Mouse (Mus musculus) neural tube, embryonic 14.5 days (tissue): ENCODE results near the gene Slc4a1ap. TPM values are rescaled to one million over a fixed set of nuclear protein-coding genes. Genes with fewer than 3 reads are reported as not detected.

Experiments
- ATAC-seq: fragments of 200-750 bp; cut with Nextera tagmentation; 2 replicates; pipeline ENCODE4 v1.8.0; 2017; ENCODE audit warnings: low read depth, mild to moderate bottlenecking, moderate TSS enrichment, moderate library complexity
- H3K27ac ChIP-seq: fragments of 300-500 bp; sonication (generic); 2 replicates; pipeline ENCODE4 v1.5.1; 2014; ENCODE audit warnings: low read depth, mild to moderate bottlenecking, control low read depth, low read length, moderate library complexity, mixed read lengths
- H3K27me3 ChIP-seq: fragments of 300-500 bp; sonication (generic); 2 replicates; pipeline ENCODE4 v1.6.1; 2014; ENCODE audit warnings: low read length; ENCODE audit not compliant: control insufficient read depth, insufficient read depth
- H3K36me3 ChIP-seq: fragments of 300-500 bp; sonication (generic); 2 replicates; pipeline ENCODE4 v1.6.1; 2014; ENCODE audit warnings: low read length, mixed read lengths; ENCODE audit not compliant: control insufficient read depth, insufficient read depth
- H3K4me1 ChIP-seq: fragments of 300-500 bp; sonication (generic); 2 replicates; pipeline ENCODE4 v1.6.1; 2014; ENCODE audit warnings: low read length; ENCODE audit not compliant: control insufficient read depth, insufficient read depth
- H3K4me2 ChIP-seq: fragments of 300-500 bp; sonication (generic); 2 replicates; pipeline ENCODE4 v1.6.1; 2014; ENCODE audit warnings: mild to moderate bottlenecking, low read depth, low read length, control low read depth
- H3K4me3 ChIP-seq: fragments of 300-500 bp; sonication (generic); 2 replicates; pipeline ENCODE4 v1.5.1; 2014; ENCODE audit warnings: low read depth, low read length, control low read depth, mixed read lengths
- H3K9ac ChIP-seq: fragments of 300-500 bp; sonication (generic); replicated peaks from 2 replicates; pipeline ENCODE4 v1.6.1; 2014; ENCODE audit warnings: low read depth, mild to moderate bottlenecking, control low read depth, low read length, mixed read lengths
- H3K9me3 ChIP-seq: fragments of 300-500 bp; sonication (generic); 2 replicates; pipeline ENCODE4 v1.6.1; 2016; ENCODE audit warnings: low read length; ENCODE audit not compliant: control insufficient read depth
- WGBS: fragments of 180-500 bp; shearing (Covaris S2); extraction: QIAGEN DNeasy Blood & Tissue Kit; methylation state at CpG from one replicate; pipeline ENCODE4 v1.1.7; 2014; 5-methylcytosine and 5-hydroxymethylcytosine counted together
- polyA plus RNA-seq: library from polyadenylated mRNA; unstranded; fragments of >200 nt; fragmentation: Nextera tagmentation; extraction: Ambion mirVana; gene quantifications from 2 replicates; pipeline ENCODE4 v1.2.1, GENCODE M21; 2014

Slc4a1ap gene
- polyA plus RNA-seq, 1 experiment from 2014 or later, result 35.4 TPM

GRCm38 (mm10) chr5:31563496-31563895, 36.7 kb downstream of the Slc4a1ap start:
- no peak overlapping the region for H3K4me3 ChIP-seq
- no peaks in the 10 kb centered on the region for H3K9me3 ChIP-seq
- H3K27ac ChIP-seq, result no peak overlapping the region
- no peak overlapping the region for H3K4me2 ChIP-seq
- H3K9ac ChIP-seq, result no peak overlapping the region
- H3K27me3 ChIP-seq, result no peaks in the 10 kb centered on the region
- 12% methylated on average over 6 of the region's 6 CpGs for WGBS
- peak; percentile 41; the same call in 1 of the 2 replicates for ATAC-seq
- no peaks in the 10 kb centered on the region for H3K4me1 ChIP-seq
- peaks cover 5% of the 10 kb centered on the region; the same call in 1 of the 2 replicates for H3K36me3 ChIP-seq

DNA sequence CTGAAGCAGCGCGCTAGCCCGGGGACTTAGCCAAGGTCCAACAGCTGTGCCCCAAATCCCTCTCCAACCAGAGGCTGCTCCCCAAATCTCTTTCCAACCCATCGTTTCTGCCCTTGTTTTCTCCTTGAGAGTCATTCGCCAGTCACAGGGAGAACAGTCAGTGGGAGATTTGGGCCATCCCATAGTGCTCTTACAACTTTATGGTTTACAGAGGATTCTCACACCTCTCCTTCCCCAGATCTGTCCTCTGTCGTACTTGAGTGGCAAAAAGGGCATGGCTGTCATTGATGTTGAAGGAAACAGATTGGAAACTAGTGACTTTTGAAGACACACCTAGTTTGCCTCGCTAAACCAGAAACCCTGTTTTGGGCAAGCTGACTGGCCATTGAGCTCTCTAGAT, 37.1 kb downstream of the Slc4a1ap start:
- Histone ChIP-seq H3K27me3 (no peaks in the 10 kb centered on the region), H3K4me1 (no peaks in the 10 kb centered on the region), H3K4me3 (no peak overlapping the region), H3K4me2 (no peak overlapping the region), H3K9me3 (no peaks in the 10 kb centered on the region), H3K36me3 (peaks cover 5% of the 10 kb centered on the region; the same call in 1 of the 2 replicates), H3K9ac (no peak overlapping the region), H3K27ac (no peak overlapping the region)
- ATAC-seq, result no peak
- 42% methylated on average over 7 of the region's 7 CpGs for WGBS

- H3K9ac ChIP-seq, result no peak overlapping the region
- H3K9me3 ChIP-seq, result no peaks in the 10 kb centered on the region
- H3K36me3 ChIP-seq, result peaks cover 5% of the 10 kb centered on the region; the same call in 1 of the 2 replicates
- no peak overlapping the region for H3K27ac ChIP-seq
- H3K4me2 ChIP-seq, result no peak overlapping the region
- no peaks in the 10 kb centered on the region for H3K27me3 ChIP-seq
- no peaks in the 10 kb centered on the region for H3K4me1 ChIP-seq
- H3K4me3 ChIP-seq, result no peak overlapping the region
- ATAC-seq, result no peak
- WGBS, result 94% methylated on average over 4 of the region's 4 CpGs
These were observed 38.2 kb downstream of the Slc4a1ap start for GRCm38 (mm10) chr5:31564976-31565375.

- no peaks in the 10 kb centered on the region for H3K27me3 ChIP-seq
- no peaks in the 10 kb centered on the region for H3K9me3 ChIP-seq
- WGBS, result 78% methylated on average over 7 of the region's 7 CpGs
- H3K27ac ChIP-seq, result no peak overlapping the region
- H3K9ac ChIP-seq, result no peak overlapping the region
- no peak overlapping the region for H3K4me2 ChIP-seq
- H3K4me1 ChIP-seq, result no peaks in the 10 kb centered on the region
- no peak for ATAC-seq
- H3K36me3 ChIP-seq, result no peaks in the 10 kb centered on the region
- no peak overlapping the region for H3K4me3 ChIP-seq
These were observed 39.2 kb downstream of the Slc4a1ap start for GRCm38 (mm10) chr5:31566026-31566425.

GRCm38 (mm10) chr5:31566457-31566856, 39.7 kb downstream of the Slc4a1ap start:
- Histone ChIP-seq H3K4me2 (no peak overlapping the region), H3K4me3 (no peak overlapping the region), H3K27ac (no peak overlapping the region), H3K9me3 (no peaks in the 10 kb centered on the region), H3K36me3 (no peaks in the 10 kb centered on the region), H3K27me3 (no peaks in the 10 kb centered on the region), H3K4me1 (no peaks in the 10 kb centered on the region), H3K9ac (no peak overlapping the region)
- WGBS, result 48% methylated on average over 3 of the region's 3 CpGs
- ATAC-seq, result no peak

GRCm38 (mm10) chr5:31567951-31568657, 41.3 kb downstream of the Slc4a1ap start:
- ATAC-seq, result no peak
- 80% methylated on average over 5 of the region's 5 CpGs for WGBS
- Histone ChIP-seq H3K4me1 (no peaks in the 10 kb centered on the region), H3K4me2 (no peak overlapping the region), H3K36me3 (no peaks in the 10 kb centered on the region), H3K27ac (no peak overlapping the region), H3K27me3 (no peaks in the 10 kb centered on the region), H3K9me3 (no peaks in the 10 kb centered on the region), H3K9ac (no peak overlapping the region), H3K4me3 (no peak overlapping the region)

DNA sequence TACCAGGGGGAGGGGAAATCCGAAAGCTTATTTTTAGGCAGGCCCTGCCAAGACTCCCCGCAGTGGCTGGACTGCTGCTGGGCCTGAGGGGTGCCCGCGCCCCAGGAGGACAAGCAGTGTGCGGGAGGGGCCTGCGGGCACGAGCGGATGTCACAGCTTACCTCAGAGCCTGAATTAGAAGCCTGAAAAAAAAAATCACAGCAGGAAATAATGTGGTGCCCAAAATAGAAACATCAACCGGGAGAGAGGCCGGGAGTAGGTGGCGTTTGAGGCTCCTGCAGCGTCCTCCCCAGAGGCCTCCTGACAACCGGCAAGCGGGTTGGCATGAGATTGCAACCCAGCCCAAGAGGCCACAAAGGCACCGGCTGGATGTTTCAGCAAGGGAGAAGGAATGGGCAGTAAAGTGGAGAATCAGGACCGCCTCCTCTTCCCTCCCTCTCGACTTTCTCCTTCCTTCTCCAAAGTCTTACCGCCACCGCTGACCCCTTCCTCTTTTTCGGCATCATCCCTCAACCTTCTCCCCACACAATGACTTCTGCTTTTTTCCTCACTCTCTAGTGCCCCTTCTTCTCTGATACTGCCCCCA, 44.3 kb downstream of the Slc4a1ap start:
- no peaks in the 10 kb centered on the region for H3K27me3 ChIP-seq
- peak overlapping the region; percentile 24; the same call in 1 of the 2 replicates for H3K4me2 ChIP-seq
- H3K9me3 ChIP-seq, result no peaks in the 10 kb centered on the region
- no peak overlapping the region for H3K27ac ChIP-seq
- 0 out of 2 replicates have a peak overlapping the region, but pooled peaks have one; percentile 16 for H3K9ac ChIP-seq
- ATAC-seq, result no peak
- 11% methylated on average over 20 of the region's 20 CpGs for WGBS
- no peak overlapping the region for H3K4me3 ChIP-seq
- no peaks in the 10 kb centered on the region for H3K4me1 ChIP-seq
- H3K36me3 ChIP-seq, result no peaks in the 10 kb centered on the region

DNA sequence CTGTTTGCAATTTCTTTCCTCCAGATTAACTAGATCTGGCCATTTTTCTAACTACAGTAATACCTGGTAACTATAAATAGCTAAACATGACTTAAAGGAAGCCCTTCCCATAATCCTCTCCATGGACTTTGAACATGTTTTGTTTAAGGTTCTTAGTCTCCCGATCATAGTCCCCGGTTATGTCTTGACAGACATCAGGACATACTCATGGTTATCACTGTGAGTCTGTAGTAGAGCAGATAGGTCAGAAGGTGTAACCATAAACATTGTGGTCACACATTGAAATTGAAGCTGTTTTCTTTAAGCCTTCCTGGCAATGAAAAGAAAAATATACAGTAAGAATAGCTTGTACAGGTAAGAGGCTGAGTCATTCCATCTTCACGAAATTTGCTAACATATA, 46.9 kb downstream of the Slc4a1ap start:
- no peak overlapping the region for H3K9ac ChIP-seq
- ATAC-seq, result no peak
- no peak overlapping the region for H3K27ac ChIP-seq
- H3K4me2 ChIP-seq, result no peak overlapping the region
- H3K4me3 ChIP-seq, result no peak overlapping the region
- H3K4me1 ChIP-seq, result no peaks in the 10 kb centered on the region
- 96% methylated on average over 3 of the region's 3 CpGs for WGBS
- no peaks in the 10 kb centered on the region for H3K9me3 ChIP-seq
- H3K27me3 ChIP-seq, result no peaks in the 10 kb centered on the region
- no peaks in the 10 kb centered on the region for H3K36me3 ChIP-seq

DNA sequence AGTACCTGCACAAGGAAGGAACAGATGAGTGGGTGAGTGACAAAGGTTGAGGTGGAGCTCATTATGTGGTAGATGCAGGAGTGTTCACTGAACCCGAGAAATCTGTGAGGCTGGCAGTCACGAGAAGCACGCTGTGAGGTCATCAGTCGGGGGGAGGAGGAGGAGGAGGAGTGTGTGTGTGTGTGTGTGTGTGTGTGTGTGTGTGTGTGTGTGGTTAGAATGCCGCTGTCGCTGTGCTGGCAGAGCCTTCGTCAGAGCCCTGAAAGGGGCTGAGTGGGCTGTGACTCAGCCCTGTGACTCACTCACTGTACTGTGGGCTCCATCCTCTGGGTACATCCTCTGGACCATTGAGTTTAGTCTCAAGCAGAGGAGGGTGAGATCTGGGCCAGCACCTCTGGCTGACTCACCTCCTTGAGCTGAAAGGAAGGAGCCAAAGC, 49.8 kb downstream of the Slc4a1ap start:
- Histone ChIP-seq H3K4me2 (no peak overlapping the region), H3K27ac (no peak overlapping the region), H3K4me3 (no peak overlapping the region), H3K9me3 (no peaks in the 10 kb centered on the region), H3K4me1 (no peaks in the 10 kb centered on the region), H3K9ac (no peak overlapping the region), H3K36me3 (no peaks in the 10 kb centered on the region), H3K27me3 (no peaks in the 10 kb centered on the region)
- ATAC-seq, result no peak
- WGBS, result 71% methylated on average over 7 of the region's 7 CpGs
